Mouse (Mus musculus) stomach, postnatal 0 days (tissue): ENCODE measurements around the gene Cacnb4. TPM values are rescaled to one million over a fixed set of nuclear protein-coding genes. Genes with fewer than 3 reads are reported as not detected.

Experiments used
- ATAC-seq: fragments of 200-750 bp; cut with Nextera tagmentation; 2 replicates; pipeline ENCODE4 v1.8.0; 2017; ENCODE audit not compliant: low FRiP score, low TSS enrichment
- DNase-seq: peaks from one replicate; pipeline ENCODE4 v3.0.0-alpha.2; 2016; ENCODE audit warnings: low spot score
- H3K27ac ChIP-seq: fragments of 300-500 bp; sonication (generic); replicated peaks from 2 replicates; pipeline ENCODE4 v1.5.1; 2014; ENCODE audit warnings: mild to moderate bottlenecking, control low read depth
- H3K27me3 ChIP-seq: fragments of 300-500 bp; sonication (generic); 2 replicates; pipeline ENCODE4 v1.6.1; 2014; ENCODE audit warnings: low read length; ENCODE audit not compliant: control insufficient read depth, insufficient read depth
- H3K36me3 ChIP-seq: fragments of 300-500 bp; sonication (generic); 2 replicates; pipeline ENCODE4 v1.6.1; 2014; ENCODE audit warnings: low read length, mixed read lengths; ENCODE audit not compliant: control insufficient read depth, insufficient read depth
- H3K4me1 ChIP-seq: fragments of 300-500 bp; sonication (generic); replicated peaks from 2 replicates; pipeline ENCODE4 v1.6.1; 2014; ENCODE audit warnings: antibody characterized with exemption; ENCODE audit not compliant: control insufficient read depth, insufficient read depth
- H3K4me2 ChIP-seq: fragments of 300-500 bp; sonication (generic); replicated peaks from 2 replicates; pipeline ENCODE4 v1.6.1; 2014; ENCODE audit warnings: low read depth, mild to moderate bottlenecking, control low read depth, moderate library complexity
- H3K4me3 ChIP-seq: fragments of 300-500 bp; sonication (generic); 2 replicates; pipeline ENCODE4 v1.5.1; 2014; ENCODE audit warnings: low read depth, low read length, control low read depth
- H3K9ac ChIP-seq: fragments of 300-500 bp; sonication (generic); 2 replicates; pipeline ENCODE4 v1.6.1; 2014; ENCODE audit warnings: mild to moderate bottlenecking, low read length, control low read depth, mixed read lengths
- H3K9me3 ChIP-seq: fragments of 300-500 bp; sonication (generic); 2 replicates; pipeline ENCODE4 v1.6.1; 2016; ENCODE audit warnings: low read length; ENCODE audit not compliant: control insufficient read depth
- CTCF ChIP-seq: IDR thresholded peaks from 2 replicates; pipeline ENCODE4 v1.5.1; 2016; ENCODE audit warnings: antibody characterized with exemption, low read depth, mild to moderate bottlenecking, moderate library complexity
- EP300 ChIP-seq: optimal IDR thresholded peaks from 2 replicates; pipeline ENCODE3; 2016; ENCODE audit warnings: antibody characterized with exemption
- WGBS: fragments of 180-500 bp; shearing (Covaris S2); extraction: QIAGEN DNeasy Blood & Tissue Kit; methylation state at CpG from one replicate; pipeline ENCODE4 v1.1.7; 2014; 5-methylcytosine and 5-hydroxymethylcytosine counted together
- polyA plus RNA-seq: library from polyadenylated mRNA; unstranded; fragments of >200 nt; fragmentation: Nextera tagmentation; extraction: Ambion mirVana; gene quantifications from 2 replicates; pipeline ENCODE4 v1.2.1, GENCODE M21; 2015

The Cacnb4 gene
- polyA plus RNA-seq, 1 experiment from 2014 or later: 0.93 TPM

DNA sequence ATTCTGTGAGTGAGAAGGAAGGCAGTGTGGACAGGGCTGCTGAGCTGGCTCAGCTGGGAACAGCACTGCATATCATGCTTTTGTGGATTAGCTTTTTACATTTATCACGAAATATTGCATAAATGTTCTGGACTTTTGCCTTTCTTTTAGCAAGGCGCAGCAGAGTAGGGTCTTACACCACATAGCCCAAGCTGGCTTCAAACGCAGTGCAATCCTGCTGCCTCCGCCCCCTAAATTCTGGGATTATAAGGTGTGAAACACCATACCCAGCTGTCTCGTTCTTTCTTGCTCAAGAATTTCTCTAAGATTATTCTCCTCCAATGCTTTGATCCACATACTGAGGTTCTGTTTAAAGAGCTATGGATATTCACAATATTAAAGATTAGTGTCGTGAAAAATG, 10.0 kb upstream of the Cacnb4 start:
- Histone ChIP-seq H3K4me2 (no peak overlapping the region), H3K9ac (no peak overlapping the region), H3K9me3 (no peaks in the 10 kb centered on the region), H3K27ac (no peak overlapping the region), H3K4me1 (no peaks in the 10 kb centered on the region), H3K27me3 (no peaks in the 10 kb centered on the region), H3K4me3 (no peak overlapping the region), H3K36me3 (no peaks in the 10 kb centered on the region)
- TF ChIP-seq EP300 (no peak), CTCF (no peak)
- ATAC-seq (no peak), DNase-seq (no peak)
- 63% methylated on average over 6 of the region's 6 CpGs for WGBS

DNA sequence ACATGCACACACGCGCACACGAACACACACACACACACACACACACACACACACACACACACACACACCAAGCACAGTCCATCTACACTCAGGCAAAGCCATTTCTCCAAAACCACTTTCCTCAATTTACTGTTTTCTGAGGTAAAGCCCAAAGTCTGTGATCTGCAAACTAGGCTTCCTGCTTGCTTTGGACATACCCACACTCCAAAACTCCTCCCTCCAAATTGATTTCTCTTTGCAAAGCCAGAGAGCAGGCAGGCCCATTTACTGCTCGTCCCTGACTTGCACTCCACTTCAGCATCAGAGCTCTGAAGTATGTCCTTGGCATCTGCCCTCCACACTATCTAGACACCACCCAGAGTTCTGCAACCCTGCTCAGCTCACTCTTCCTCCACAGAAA, 958 bp upstream of the Cacnb4 start:
- ATAC-seq: no peak
- Histone ChIP-seq H3K4me3 (no peak overlapping the region), H3K4me2 (no peak overlapping the region), H3K27me3 (no peaks in the 10 kb centered on the region), H3K9me3 (no peaks in the 10 kb centered on the region), H3K27ac (no peak overlapping the region), H3K4me1 (no peaks in the 10 kb centered on the region), H3K36me3 (no peaks in the 10 kb centered on the region), H3K9ac (no peak overlapping the region)
- TF ChIP-seq EP300 (no peak), CTCF (no peak)
- DNase-seq: no peak
- WGBS: 63% methylated on average over 4 of the region's 4 CpGs

GRCm38 (mm10) chr2:52676913-52677303, 277 bp upstream of the Cacnb4 start:
- H3K9me3 ChIP-seq: no peaks in the 10 kb centered on the region
- DNase-seq (no peak), ATAC-seq (no peak)
- TF ChIP-seq EP300 (no peak), CTCF (no peak)
- H3K4me1 ChIP-seq: no peaks in the 10 kb centered on the region
- no peak overlapping the region for H3K27ac ChIP-seq
- 15% methylated on average over 6 of the region's 6 CpGs for WGBS
- H3K36me3 ChIP-seq: no peaks in the 10 kb centered on the region
- no peak overlapping the region for H3K9ac ChIP-seq
- no peaks in the 10 kb centered on the region for H3K27me3 ChIP-seq
- no peak overlapping the region for H3K4me3 ChIP-seq
- no peak overlapping the region; the same call in 1 of the 2 replicates for H3K4me2 ChIP-seq

DNA sequence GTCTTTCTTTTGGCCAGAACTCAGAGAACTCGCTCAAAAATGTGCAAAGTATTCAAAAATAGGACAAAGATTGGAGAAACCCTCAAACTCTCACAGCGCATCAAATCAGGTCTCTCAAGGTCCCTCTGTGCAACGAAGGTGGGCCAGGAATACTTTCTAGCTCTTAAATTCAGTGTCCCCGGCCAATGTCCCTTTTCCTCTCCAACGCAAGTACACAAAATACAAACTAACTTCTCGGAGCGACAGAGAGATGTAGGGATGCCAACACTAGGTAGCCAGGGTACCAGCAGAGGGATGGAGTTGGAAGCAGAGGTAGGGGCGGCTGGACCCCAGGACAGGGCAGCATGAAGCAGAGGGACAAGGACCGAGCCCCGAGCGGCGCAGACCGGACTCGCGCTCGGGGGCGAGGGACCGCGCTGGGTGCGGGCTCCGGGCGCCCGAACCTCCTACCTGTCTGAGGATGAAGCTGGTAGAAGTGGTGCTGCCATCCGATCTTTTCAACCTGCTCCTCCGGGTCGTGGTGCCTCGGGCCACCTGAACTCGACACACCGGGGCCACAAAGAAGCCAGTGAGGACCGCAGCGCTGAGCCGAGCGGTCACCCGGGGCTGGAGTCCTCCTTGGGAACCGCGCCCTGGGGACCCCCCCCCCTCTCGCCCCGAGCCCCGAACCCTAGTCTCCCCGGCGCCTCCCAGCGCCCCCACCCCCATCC, 1.2 kb downstream of the Cacnb4 start:
- Histone ChIP-seq H3K27ac (no peak overlapping the region), H3K9ac (peak overlapping the region; percentile 47), H3K4me1 (no peaks in the 10 kb centered on the region), H3K4me2 (peak overlapping the region; percentile 95), H3K27me3 (no peaks in the 10 kb centered on the region), H3K4me3 (peak overlapping the region; percentile 65), H3K9me3 (no peaks in the 10 kb centered on the region), H3K36me3 (no peaks in the 10 kb centered on the region)
- no peak for DNase-seq
- peak; percentile 45 for ATAC-seq
- TF ChIP-seq CTCF (no peak), EP300 (no peak)
- 1% methylated on average over 36 of the region's 42 CpGs for WGBS

GRCm38 (mm10) chr2:52674886-52675277, 1.7 kb downstream of the Cacnb4 start:
- H3K9me3 ChIP-seq: no peaks in the 10 kb centered on the region
- H3K4me3 ChIP-seq: peak overlapping the region; percentile 65
- no peak for TF ChIP-seq CTCF
- no peaks in the 10 kb centered on the region for H3K36me3 ChIP-seq
- WGBS: 1% methylated on average over 19 of the region's 19 CpGs
- H3K27ac ChIP-seq: no peak overlapping the region
- ATAC-seq (no peak), DNase-seq (peak; percentile 18)
- no peak overlapping the region for H3K9ac ChIP-seq
- no peaks in the 10 kb centered on the region for H3K4me1 ChIP-seq
- peak overlapping the region; percentile 95 for H3K4me2 ChIP-seq
- no peaks in the 10 kb centered on the region for H3K27me3 ChIP-seq

DNA sequence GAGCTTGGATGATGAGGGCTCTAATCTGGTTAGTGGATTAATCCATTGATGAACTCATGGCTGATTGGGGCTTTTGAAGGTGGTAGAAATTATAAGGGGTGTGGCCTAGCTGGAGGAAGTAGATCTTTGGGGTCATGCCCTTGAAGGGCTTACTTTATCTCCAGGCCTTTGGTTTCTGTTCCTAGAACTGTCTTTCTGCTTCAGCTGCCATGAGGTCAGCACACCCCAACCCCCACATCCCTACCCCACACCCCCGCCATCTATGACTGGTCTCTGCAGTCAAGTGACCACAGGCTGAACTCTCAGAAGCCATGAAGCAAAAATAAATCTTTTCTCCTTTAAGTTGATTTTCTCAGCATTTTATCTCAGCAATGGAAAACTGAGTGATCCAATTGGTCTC, 3.5 kb downstream of the Cacnb4 start:
- WGBS: 85% methylated on average over 1 of the region's 1 CpGs
- TF ChIP-seq CTCF (no peak), EP300 (no peak)
- ATAC-seq (no peak), DNase-seq (no peak)
- Histone ChIP-seq H3K9me3 (no peaks in the 10 kb centered on the region), H3K36me3 (no peaks in the 10 kb centered on the region), H3K4me1 (no peaks in the 10 kb centered on the region), H3K27me3 (no peaks in the 10 kb centered on the region), H3K4me2 (no peak overlapping the region), H3K9ac (no peak overlapping the region), H3K4me3 (no peak overlapping the region), H3K27ac (no peak overlapping the region)
